Comparison of ENCODE assay signal across 8 mouse cellular contexts in the genomic region with DNA sequence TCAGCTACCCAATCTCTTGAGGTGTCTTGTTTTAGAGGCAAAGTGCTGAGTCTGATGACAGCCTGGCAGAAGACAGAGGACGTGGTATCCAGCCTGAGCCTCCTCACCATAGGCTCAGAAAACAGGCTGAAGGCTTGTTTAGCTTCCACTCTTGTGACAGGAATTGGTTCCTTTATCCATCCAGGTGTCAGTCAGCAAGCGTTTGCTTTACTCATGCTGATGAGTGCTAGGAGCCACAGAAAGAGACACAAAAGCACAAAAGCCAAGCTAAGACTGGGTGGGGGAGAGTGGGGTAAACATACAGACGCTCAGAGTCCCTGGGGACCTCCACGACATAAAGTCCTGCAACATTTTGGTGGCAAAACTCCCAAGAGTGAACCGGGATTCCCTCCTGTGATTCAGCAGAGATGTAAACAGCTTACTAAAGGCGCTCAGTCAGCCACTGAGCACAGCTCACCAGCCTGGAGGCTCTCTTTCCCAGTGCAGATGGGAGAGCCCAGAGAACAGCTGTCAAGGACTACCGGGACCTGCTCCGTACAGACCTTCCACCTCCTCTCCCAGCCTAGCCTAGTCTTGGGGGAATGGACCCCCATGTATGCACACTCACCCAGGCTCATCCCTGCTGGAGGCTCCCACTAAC. TPM values are rescaled to one million over a fixed set of nuclear protein-coding genes. Genes with fewer than 3 reads are reported as not detected.
DNase-seq lines count a peak whose midpoint lies in the region; ATAC-seq lines count a peak whose summit lies in the region.

No protein-coding gene starts in this region.

- DNase-seq in heart, postnatal 25 days (ENCODE audit: low spot score): no peak
- DNase-seq in R1 (ENCODE audit: low read depth, low spot score): peak; percentile 67
- DNase-seq in hindbrain, embryonic 10.5 days (ENCODE audit: low spot score): no peak
- DNase-seq in midbrain, embryonic 10.5 days (ENCODE audit: low spot score): no peak
- DNase-seq in layer of hippocampus, postnatal 14 days (ENCODE audit: low spot score in 2 of 2): no peak
- no peak for DNase-seq in left cerebral cortex, adult 18-20 months (ENCODE audit: low spot score in 2 of 2)
- DNase-seq in frontal cortex, postnatal 10 days (ENCODE audit: low spot score in 2 of 2): no peak

- H3K4me1 ChIP-seq in heart, embryonic 12.5 days (replicated peaks): peaks cover 21% of the 10 kb centered on the region
- H3K4me1 ChIP-seq in hindbrain, embryonic 10.5 days (replicated peaks): peaks cover 30% of the 10 kb centered on the region
- peaks cover 29% of the 10 kb centered on the region for H3K4me1 ChIP-seq in midbrain, embryonic 10.5 days

- peak overlapping the region; percentile 69 for H3K9ac ChIP-seq in heart, embryonic 12.5 days

- 18% methylated on average over 8 of the region's 8 CpGs for WGBS in heart, embryonic 12.5 days
- WGBS in hindbrain, embryonic 10.5 days: 9% methylated on average over 8 of the region's 8 CpGs
- WGBS in midbrain, embryonic 10.5 days: 8% methylated on average over 8 of the region's 8 CpGs

- H3K4me2 ChIP-seq in heart, embryonic 12.5 days: peak overlapping the region; percentile 75

- peak overlapping the region; percentile 80 for H3K27ac ChIP-seq in heart, embryonic 12.5 days (ENCODE audit: poor library complexity, severe bottlenecking)
- H3K27ac ChIP-seq in hindbrain, embryonic 10.5 days: peak overlapping the region; percentile 81
- peak overlapping the region; percentile 82 for H3K27ac ChIP-seq in midbrain, embryonic 10.5 days (replicated peaks)

- H3K9me3 ChIP-seq in heart, embryonic 12.5 days (replicated peaks): peaks cover 6% of the 10 kb centered on the region; the same call in 1 of the 2 replicates
- no peaks in the 10 kb centered on the region for H3K9me3 ChIP-seq in hindbrain, embryonic 10.5 days
- no peaks in the 10 kb centered on the region; the same call in 1 of the 2 replicates for H3K9me3 ChIP-seq in midbrain, embryonic 10.5 days (replicated peaks)

- no peaks in the 10 kb centered on the region for H3K36me3 ChIP-seq in heart, embryonic 12.5 days
- no peaks in the 10 kb centered on the region for H3K36me3 ChIP-seq in hindbrain, embryonic 10.5 days
- no peaks in the 10 kb centered on the region for H3K36me3 ChIP-seq in midbrain, embryonic 10.5 days

- intact Hi-C loops in heart, postnatal 25 days (cut with DNase I): no loop called here

- peak overlapping the region; percentile 30 for H3K4me3 ChIP-seq in heart, embryonic 12.5 days
- peak overlapping the region; percentile 46 for H3K4me3 ChIP-seq in hindbrain, embryonic 10.5 days
- peak overlapping the region; percentile 48 for H3K4me3 ChIP-seq in midbrain, embryonic 10.5 days

- peak; percentile 31; the same call in 1 of the 2 replicates for ATAC-seq in heart, embryonic 12.5 days (ENCODE audit: insufficient number of reproducible peaks, low FRiP score)

- peaks cover 26% of the 10 kb centered on the region for H3K27me3 ChIP-seq in heart, embryonic 12.5 days (replicated peaks)
- H3K27me3 ChIP-seq in hindbrain, embryonic 10.5 days (ENCODE audit: insufficient read depth, poor library complexity, severe bottlenecking): peaks cover 41% of the 10 kb centered on the region
- peaks cover 36% of the 10 kb centered on the region for H3K27me3 ChIP-seq in midbrain, embryonic 10.5 days (ENCODE audit: low read depth, poor library complexity, severe bottlenecking)

RNA-seq across cellular contexts. Expression of a gene that starts 10.3 kb away (rescaled TPM):
- 114 and 116 TPM in 2 replicates for polyA plus RNA-seq in heart, embryonic 12.5 days (2016; fragmentation: Nextera tagmentation; extraction: Ambion mirVana)
- total RNA-seq in heart, postnatal 25 days (2021): 1 to 10 TPM; 5.3 to 9.5 TPM
- polyA plus RNA-seq in hindbrain, embryonic 10.5 days (2016; fragmentation: Nextera tagmentation; extraction: Ambion mirVana): 35.8 and 38.0 TPM in 2 replicates
- polyA plus RNA-seq in midbrain, embryonic 10.5 days (2016; fragmentation: Nextera tagmentation; extraction: Ambion mirVana): 33.8 and 33.9 TPM in 2 replicates
- total RNA-seq in layer of hippocampus, postnatal 14 days (2021): under 1 TPM; 0.50 to 0.60 TPM
- total RNA-seq in left cerebral cortex, adult 18-20 months (2021): under 1 TPM; 0.09 to 0.19 TPM

RNA-seq across cellular contexts. Expression of a gene that starts 16.9 kb away (rescaled TPM):
- polyA plus RNA-seq in heart, embryonic 12.5 days (2016; fragmentation: Nextera tagmentation; extraction: Ambion mirVana): 1.7 and 1.8 TPM in 2 replicates
- total RNA-seq in heart, postnatal 25 days (2021): not detected
- 23.5 and 57.0 TPM in 2 replicates for polyA plus RNA-seq in hindbrain, embryonic 10.5 days (2016; fragmentation: Nextera tagmentation; extraction: Ambion mirVana)
- 21.5 and 40.7 TPM in 2 replicates for polyA plus RNA-seq in midbrain, embryonic 10.5 days (2016; fragmentation: Nextera tagmentation; extraction: Ambion mirVana)
- 100 to 1,000 TPM; 413 to 422 TPM for total RNA-seq in layer of hippocampus, postnatal 14 days (2021)
- 100 to 1,000 TPM; 477 to 484 TPM for total RNA-seq in left cerebral cortex, adult 18-20 months (2021)

RNA-seq across cellular contexts. Expression of a gene that starts 31.4 kb away (rescaled TPM):
- polyA plus RNA-seq in heart, embryonic 12.5 days (2016; fragmentation: Nextera tagmentation; extraction: Ambion mirVana): 253 and 260 TPM in 2 replicates
- 100 to 1,000 TPM; 163 to 175 TPM for total RNA-seq in heart, postnatal 25 days (2021)
- polyA plus RNA-seq in hindbrain, embryonic 10.5 days (2016; fragmentation: Nextera tagmentation; extraction: Ambion mirVana): 236 TPM in 2 replicates
- polyA plus RNA-seq in midbrain, embryonic 10.5 days (2016; fragmentation: Nextera tagmentation; extraction: Ambion mirVana): 234 and 249 TPM in 2 replicates
- total RNA-seq in layer of hippocampus, postnatal 14 days (2021): 10 to 100 TPM; 75.6 to 81.8 TPM
- total RNA-seq in left cerebral cortex, adult 18-20 months (2021): 10 to 100 TPM; 60.6 to 73.2 TPM

RNA-seq across cellular contexts. Expression of a gene that starts 53.8 kb away (rescaled TPM):
- 189 and 191 TPM in 2 replicates for polyA plus RNA-seq in heart, embryonic 12.5 days (2016; fragmentation: Nextera tagmentation; extraction: Ambion mirVana)
- total RNA-seq in heart, postnatal 25 days (2021): 100 to 1,000 TPM; 101 to 104 TPM
- 76.8 and 88.9 TPM in 2 replicates for polyA plus RNA-seq in hindbrain, embryonic 10.5 days (2016; fragmentation: Nextera tagmentation; extraction: Ambion mirVana)
- 63.5 and 77.1 TPM in 2 replicates for polyA plus RNA-seq in midbrain, embryonic 10.5 days (2016; fragmentation: Nextera tagmentation; extraction: Ambion mirVana)
- 10 to 100 TPM; 82.3 to 87.4 TPM for total RNA-seq in layer of hippocampus, postnatal 14 days (2021)
- total RNA-seq in left cerebral cortex, adult 18-20 months (2021): 10 to 100 TPM; 55.8 to 58.9 TPM

RNA-seq across cellular contexts. Expression of a gene that starts 56.8 kb away (rescaled TPM):
- 65.4 and 68.6 TPM in 2 replicates for polyA plus RNA-seq in heart, embryonic 12.5 days (2016; fragmentation: Nextera tagmentation; extraction: Ambion mirVana)
- 10 to 100 TPM; 56.7 to 57.3 TPM for total RNA-seq in heart, postnatal 25 days (2021)
- 82.6 and 91.7 TPM in 2 replicates for polyA plus RNA-seq in hindbrain, embryonic 10.5 days (2016; fragmentation: Nextera tagmentation; extraction: Ambion mirVana)
- 89.6 and 90.3 TPM in 2 replicates for polyA plus RNA-seq in midbrain, embryonic 10.5 days (2016; fragmentation: Nextera tagmentation; extraction: Ambion mirVana)
- 100 to 1,000 TPM; 120 to 121 TPM for total RNA-seq in layer of hippocampus, postnatal 14 days (2021)
- total RNA-seq in left cerebral cortex, adult 18-20 months (2021): 100 to 1,000 TPM; 123 to 140 TPM

Comparison
In these comparisons a context has a peak if more than half of its experiments do, and no peak if none do; other contexts are left out.
1. RNA of a gene that starts 16.9 kb away (total RNA-seq): 477 to 484 TPM in left cerebral cortex, adult 18-20 months and 413 to 422 TPM in layer of hippocampus, postnatal 14 days; not detected in heart, postnatal 25 days; every median in the first group is over 100 times any median in the second.
2. Peak in every context shown above with its lines, with median percentiles within 50 percentile points of each other: H3K27ac ChIP-seq and H3K4me3 ChIP-seq.